Mouse (Mus musculus) heart, embryonic 12.5 days (tissue): ENCODE results near the gene Tada2a. TPM values are rescaled to one million over a fixed set of nuclear protein-coding genes. Genes with fewer than 3 reads are reported as not detected.

Source experiments
- ATAC-seq: fragments of 200-750 bp; cut with Nextera tagmentation; 2 replicates; pipeline ENCODE4 v1.8.0; 2017; ENCODE audit warnings: moderate TSS enrichment, moderate library complexity; ENCODE audit not compliant: insufficient number of reproducible peaks, low FRiP score
- H3K27ac ChIP-seq: fragments of 300-500 bp; sonication (generic); 2 replicates; pipeline ENCODE4 v1.5.1; 2016; ENCODE audit warnings: mild to moderate bottlenecking, moderate library complexity; ENCODE audit not compliant: poor library complexity, severe bottlenecking
- H3K27me3 ChIP-seq: fragments of 300-500 bp; sonication (generic); replicated peaks from 2 replicates; pipeline ENCODE4 v1.6.1; 2016; ENCODE audit warnings: mild to moderate bottlenecking, moderate library complexity
- H3K36me3 ChIP-seq: fragments of 300-500 bp; sonication (generic); 2 replicates; pipeline ENCODE4 v1.6.1; 2016; ENCODE audit warnings: mild to moderate bottlenecking, moderate library complexity
- H3K4me1 ChIP-seq: fragments of 300-500 bp; sonication (generic); replicated peaks from 2 replicates; pipeline ENCODE4 v1.6.1; 2016; ENCODE audit warnings: mild to moderate bottlenecking
- H3K4me2 ChIP-seq: fragments of 300-500 bp; sonication (generic); 2 replicates; pipeline ENCODE4 v1.6.1; 2016; ENCODE audit warnings: mild to moderate bottlenecking, moderate library complexity
- H3K4me3 ChIP-seq: fragments of 300-500 bp; sonication (generic); 2 replicates; pipeline ENCODE4 v1.5.1; 2016; ENCODE audit warnings: mild to moderate bottlenecking
- H3K9ac ChIP-seq: fragments of 300-500 bp; sonication (generic); 2 replicates; pipeline ENCODE4 v1.6.1; 2016; ENCODE audit warnings: mild to moderate bottlenecking, moderate library complexity
- H3K9me3 ChIP-seq: fragments of 300-500 bp; sonication (generic); replicated peaks from 2 replicates; pipeline ENCODE4 v1.6.1; 2016; ENCODE audit warnings: mild to moderate bottlenecking, moderate library complexity
- WGBS: fragments of 180-500 bp; shearing (Covaris S2); methylation state at CpG from one replicate; pipeline ENCODE4 v1.1.7; 2016; 5-methylcytosine and 5-hydroxymethylcytosine counted together
- polyA plus RNA-seq: library from polyadenylated mRNA; unstranded; fragments of >200 nt; fragmentation: Nextera tagmentation; extraction: Ambion mirVana; gene quantifications from 2 replicates; pipeline ENCODE4 v1.2.1, GENCODE M21; 2016

Gene Tada2a
- polyA plus RNA-seq, 1 experiment from 2014 or later = 22.9 TPM

DNA sequence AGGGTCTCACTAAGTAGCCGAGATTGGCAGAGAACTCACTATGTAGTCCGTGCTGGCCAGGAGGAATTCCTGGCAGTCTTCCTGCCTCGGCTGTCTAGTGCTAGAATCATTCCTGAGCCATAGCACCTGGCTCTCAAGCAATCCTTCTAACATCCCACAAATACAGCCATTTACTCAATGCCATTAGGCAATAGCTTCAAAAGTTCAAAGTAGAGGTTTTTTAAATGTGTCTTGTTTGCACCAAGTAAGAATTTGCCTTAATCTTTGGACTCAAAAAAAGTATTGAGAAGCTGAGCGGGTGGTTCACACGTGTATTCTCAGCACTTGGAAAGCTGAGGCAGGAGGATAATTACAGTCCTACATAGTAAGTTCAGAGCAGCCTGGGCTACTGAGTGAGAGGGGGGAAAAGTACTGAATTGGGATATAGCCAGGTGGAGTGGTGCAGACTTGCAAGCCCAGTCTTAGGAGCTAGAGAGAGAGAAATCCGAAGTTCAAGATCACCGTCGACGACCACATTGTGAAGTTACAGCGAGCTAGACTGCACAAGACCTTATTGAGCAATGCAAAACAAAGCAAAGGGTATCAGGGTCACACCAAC, 15.9 kb upstream of the Tada2a start:
- 69% methylated on average over 10 of the region's 10 CpGs for WGBS
- H3K4me1 ChIP-seq = no peaks in the 10 kb centered on the region
- no peak overlapping the region for H3K9ac ChIP-seq
- no peak overlapping the region for H3K4me2 ChIP-seq
- H3K4me3 ChIP-seq = no peak overlapping the region
- no peak for ATAC-seq
- H3K27ac ChIP-seq = no peak overlapping the region
- H3K9me3 ChIP-seq = no peaks in the 10 kb centered on the region
- H3K36me3 ChIP-seq = no peaks in the 10 kb centered on the region
- no peaks in the 10 kb centered on the region for H3K27me3 ChIP-seq

GRCm38 (mm10) chr11:84141752-84142151, 12.4 kb upstream of the Tada2a start:
- 49% methylated on average over 2 of the region's 2 CpGs for WGBS
- H3K9ac ChIP-seq = no peak overlapping the region
- no peak overlapping the region for H3K4me3 ChIP-seq
- peaks cover 3% of the 10 kb centered on the region; the same call in 1 of the 2 replicates for H3K4me1 ChIP-seq
- H3K36me3 ChIP-seq = no peaks in the 10 kb centered on the region
- H3K9me3 ChIP-seq = no peaks in the 10 kb centered on the region
- no peak for ATAC-seq
- H3K27ac ChIP-seq = no peak overlapping the region
- no peak overlapping the region for H3K4me2 ChIP-seq
- H3K27me3 ChIP-seq = no peaks in the 10 kb centered on the region

GRCm38 (mm10) chr11:84136453-84136852, 7.1 kb upstream of the Tada2a start:
- Histone ChIP-seq H3K27ac (no peak overlapping the region), H3K9me3 (no peaks in the 10 kb centered on the region), H3K9ac (no peak overlapping the region), H3K4me3 (no peak overlapping the region), H3K4me2 (no peak overlapping the region), H3K36me3 (no peaks in the 10 kb centered on the region), H3K27me3 (peaks cover 4% of the 10 kb centered on the region; the same call in 1 of the 2 replicates), H3K4me1 (peaks cover 3% of the 10 kb centered on the region; the same call in 1 of the 2 replicates)
- 81% methylated on average over 3 of the region's 3 CpGs for WGBS
- ATAC-seq = no peak

DNA sequence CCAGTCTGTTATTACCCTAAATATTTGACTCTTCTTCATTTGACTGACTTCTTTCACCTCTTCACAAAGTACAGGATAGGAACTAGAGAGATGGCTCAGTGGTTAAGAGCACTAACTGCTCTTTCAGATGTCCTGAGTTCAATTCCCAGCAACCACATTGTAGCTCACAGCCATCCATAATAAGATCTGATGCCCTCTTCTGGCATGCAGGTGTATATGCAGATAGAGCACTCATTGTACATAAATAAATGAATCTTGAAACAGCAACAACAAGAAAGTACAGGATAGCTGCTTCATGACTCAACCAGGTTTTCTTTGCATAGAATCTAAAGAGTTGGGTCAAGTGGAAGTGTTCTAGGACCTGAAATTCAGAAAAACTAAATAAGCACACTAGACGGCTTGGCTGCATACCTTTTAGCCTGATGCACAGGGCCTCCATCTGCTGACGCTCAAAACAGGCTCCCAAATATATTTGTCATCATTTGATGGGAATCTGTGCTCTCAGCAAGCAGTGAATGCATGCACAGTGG, 5.0 kb upstream of the Tada2a start:
- Histone ChIP-seq H3K9me3 (no peaks in the 10 kb centered on the region), H3K36me3 (no peaks in the 10 kb centered on the region), H3K4me3 (no peak overlapping the region), H3K9ac (no peak overlapping the region), H3K4me1 (peaks cover 3% of the 10 kb centered on the region; the same call in 1 of the 2 replicates), H3K27ac (no peak overlapping the region), H3K27me3 (peaks cover 4% of the 10 kb centered on the region; the same call in 1 of the 2 replicates), H3K4me2 (no peak overlapping the region)
- WGBS = 86% methylated on average over 2 of the region's 2 CpGs
- no peak for ATAC-seq

GRCm38 (mm10) chr11:84129799-84130185, 392 bp upstream of the Tada2a start:
- Histone ChIP-seq H3K4me3 (peak overlapping the region; percentile 92), H3K4me1 (peaks cover 6% of the 10 kb centered on the region; the same call in 1 of the 2 replicates), H3K27ac (no peak overlapping the region), H3K36me3 (peaks cover 22% of the 10 kb centered on the region), H3K4me2 (peak overlapping the region; percentile 85), H3K9ac (peak overlapping the region; percentile 91), H3K9me3 (no peaks in the 10 kb centered on the region), H3K27me3 (peaks cover 4% of the 10 kb centered on the region; the same call in 1 of the 2 replicates)
- ATAC-seq = no peak
- 8% methylated on average over 11 of the region's 11 CpGs for WGBS

DNA sequence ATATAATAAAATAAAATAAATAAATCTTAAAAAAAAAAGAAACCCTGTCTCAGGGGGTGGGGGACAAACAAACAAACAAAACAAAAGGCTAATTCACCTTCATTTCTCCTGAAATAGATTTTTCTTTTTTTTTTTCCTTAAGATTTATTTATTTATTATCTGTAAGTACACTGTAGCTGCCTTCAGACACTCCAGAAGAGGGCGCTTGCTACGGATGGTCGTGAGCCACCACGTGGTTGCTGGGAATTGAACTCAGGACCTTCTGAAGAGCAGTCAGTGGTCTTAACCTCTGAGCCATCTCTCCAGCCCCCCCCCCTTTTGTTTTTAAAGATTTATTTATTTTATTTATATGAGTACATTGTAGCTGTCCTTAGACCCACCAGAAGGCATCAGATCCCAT, 1.4 kb downstream of the Tada2a start:
- H3K27ac ChIP-seq = no peak overlapping the region
- no peak overlapping the region for H3K4me3 ChIP-seq
- no peak for ATAC-seq
- H3K9me3 ChIP-seq = no peaks in the 10 kb centered on the region
- 0 out of 2 replicates have a peak overlapping the region, but pooled peaks have one; percentile 85 for H3K4me2 ChIP-seq
- H3K27me3 ChIP-seq = peaks cover 4% of the 10 kb centered on the region; the same call in 1 of the 2 replicates
- peaks cover 6% of the 10 kb centered on the region; the same call in 1 of the 2 replicates for H3K4me1 ChIP-seq
- H3K9ac ChIP-seq = no peak overlapping the region
- H3K36me3 ChIP-seq = peaks cover 32% of the 10 kb centered on the region
- 83% methylated on average over 4 of the region's 4 CpGs for WGBS

- Histone ChIP-seq H3K9me3 (no peaks in the 10 kb centered on the region), H3K27me3 (no peaks in the 10 kb centered on the region), H3K36me3 (peaks cover 74% of the 10 kb centered on the region), H3K4me3 (no peak overlapping the region), H3K27ac (no peak overlapping the region), H3K9ac (no peak overlapping the region), H3K4me2 (no peak overlapping the region), H3K4me1 (0 out of 2 replicates have a peak, but pooled peaks cover 6% of the 10 kb centered on the region)
- WGBS = 75% methylated on average over 12 of the region's 12 CpGs
- no peak for ATAC-seq
These were observed 8.1 kb downstream of the Tada2a start for GRCm38 (mm10) chr11:84121051-84121956.

GRCm38 (mm10) chr11:84117431-84117830, 12.0 kb downstream of the Tada2a start:
- H3K9ac ChIP-seq = no peak overlapping the region
- no peak for ATAC-seq
- peaks cover 15% of the 10 kb centered on the region; the same call in 1 of the 2 replicates for H3K4me1 ChIP-seq
- no peak overlapping the region for H3K27ac ChIP-seq
- H3K36me3 ChIP-seq = peaks cover 59% of the 10 kb centered on the region
- H3K4me3 ChIP-seq = no peak overlapping the region
- H3K4me2 ChIP-seq = no peak overlapping the region
- H3K9me3 ChIP-seq = no peaks in the 10 kb centered on the region
- WGBS = 85% methylated on average over 4 of the region's 4 CpGs
- H3K27me3 ChIP-seq = no peaks in the 10 kb centered on the region

GRCm38 (mm10) chr11:84116221-84116620, 13.2 kb downstream of the Tada2a start:
- no peaks in the 10 kb centered on the region for H3K27me3 ChIP-seq
- H3K9me3 ChIP-seq = no peaks in the 10 kb centered on the region
- no peak for ATAC-seq
- peaks cover 9% of the 10 kb centered on the region; the same call in 1 of the 2 replicates for H3K4me1 ChIP-seq
- WGBS = 68% methylated on average over 2 of the region's 2 CpGs
- H3K36me3 ChIP-seq = peaks cover 52% of the 10 kb centered on the region
- H3K4me3 ChIP-seq = no peak overlapping the region
- H3K27ac ChIP-seq = no peak overlapping the region
- no peak overlapping the region for H3K9ac ChIP-seq
- H3K4me2 ChIP-seq = no peak overlapping the region

DNA sequence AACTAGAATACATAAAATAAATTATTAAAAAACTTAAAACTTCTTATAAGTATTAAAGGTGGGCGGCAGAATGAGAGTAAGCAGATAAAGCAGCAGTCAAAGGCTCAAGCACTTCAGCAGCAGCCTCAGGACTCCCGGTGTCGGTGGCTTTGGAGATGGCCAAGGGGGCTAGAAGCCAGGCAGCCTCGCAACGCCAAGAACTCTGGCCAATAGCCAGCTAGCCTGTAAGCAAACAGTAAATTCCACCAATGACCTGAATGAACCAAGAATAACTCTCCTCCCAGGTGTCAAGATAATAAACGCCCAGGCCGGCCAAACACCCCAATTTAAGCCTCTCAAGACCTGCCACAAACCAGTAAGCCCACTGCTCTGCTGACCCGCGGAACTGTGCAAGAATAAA, 13.8 kb downstream of the Tada2a start:
- H3K36me3 ChIP-seq = peaks cover 52% of the 10 kb centered on the region
- H3K27me3 ChIP-seq = no peaks in the 10 kb centered on the region
- H3K4me2 ChIP-seq = no peak overlapping the region
- 65% methylated on average over 9 of the region's 9 CpGs for WGBS
- no peak overlapping the region for H3K27ac ChIP-seq
- H3K9me3 ChIP-seq = no peaks in the 10 kb centered on the region
- no peak overlapping the region for H3K4me3 ChIP-seq
- peaks cover 9% of the 10 kb centered on the region; the same call in 1 of the 2 replicates for H3K4me1 ChIP-seq
- ATAC-seq = no peak
- H3K9ac ChIP-seq = no peak overlapping the region

- Histone ChIP-seq H3K9ac (no peak overlapping the region), H3K9me3 (no peaks in the 10 kb centered on the region), H3K4me1 (peaks cover 9% of the 10 kb centered on the region; the same call in 1 of the 2 replicates), H3K4me3 (no peak overlapping the region), H3K36me3 (peaks cover 50% of the 10 kb centered on the region), H3K4me2 (no peak overlapping the region), H3K27ac (no peak overlapping the region), H3K27me3 (no peaks in the 10 kb centered on the region)
- WGBS = 85% methylated on average over 5 of the region's 5 CpGs
- ATAC-seq = no peak
These were observed 15.8 kb downstream of the Tada2a start for GRCm38 (mm10) chr11:84113623-84114022.
